Mouse (Mus musculus) testis, postnatal 10 days (tissue): ENCODE measurements at regions not wholly inside any gene's neighbourhood (a gene's known extent, or its start where the extent isn't known, plus 50 kb on each side); places are given as distances from the start of the nearest gene placed in this dataset.

Experiments
- DNase-seq: peaks from one replicate; pipeline ENCODE4 v3.0.0; 2021; ENCODE audit warnings: low spot score

GRCm38 (mm10) chr11:57432299-57432698 lies 86.1 kb downstream of the Fam114a2 start:
- DNase-seq, result no peak

- no peak for DNase-seq
Observed at GRCm38 (mm10) chr11:57431886-57432285, 86.5 kb downstream of the Fam114a2 start.

GRCm38 (mm10) chr11:57426046-57426805 lies 92.2 kb downstream of the Fam114a2 start:
- peak; percentile 69 for DNase-seq

GRCm38 (mm10) chr11:57419416-57419815 lies 99.0 kb downstream of the Fam114a2 start:
- no peak for DNase-seq

GRCm38 (mm10) chr11:57416011-57416410 lies 102.4 kb downstream of the Fam114a2 start:
- DNase-seq, result no peak

- no peak for DNase-seq
Observed at GRCm38 (mm10) chr11:57415167-57415566, 103.2 kb downstream of the Fam114a2 start.

GRCm38 (mm10) chr11:57414697-57415096 lies 103.7 kb downstream of the Fam114a2 start:
- no peak for DNase-seq

GRCm38 (mm10) chr11:57413271-57413670 lies 105.1 kb downstream of the Fam114a2 start:
- no peak for DNase-seq

GRCm38 (mm10) chr11:57412766-57413165 lies 105.7 kb downstream of the Fam114a2 start:
- no peak for DNase-seq

GRCm38 (mm10) chr11:57404172-57404571 lies 114.2 kb downstream of the Fam114a2 start:
- DNase-seq, result no peak

GRCm38 (mm10) chr11:57401610-57402009 lies 116.8 kb downstream of the Fam114a2 start:
- DNase-seq, result no peak

GRCm38 (mm10) chr11:57399366-57399765 lies 119.1 kb downstream of the Fam114a2 start:
- DNase-seq, result no peak

GRCm38 (mm10) chr11:57396429-57396828 lies 122.0 kb downstream of the Fam114a2 start:
- DNase-seq, result no peak

- DNase-seq, result no peak
Observed at GRCm38 (mm10) chr11:57390826-57391225, 127.6 kb downstream of the Fam114a2 start.
